In the genomic region with DNA sequence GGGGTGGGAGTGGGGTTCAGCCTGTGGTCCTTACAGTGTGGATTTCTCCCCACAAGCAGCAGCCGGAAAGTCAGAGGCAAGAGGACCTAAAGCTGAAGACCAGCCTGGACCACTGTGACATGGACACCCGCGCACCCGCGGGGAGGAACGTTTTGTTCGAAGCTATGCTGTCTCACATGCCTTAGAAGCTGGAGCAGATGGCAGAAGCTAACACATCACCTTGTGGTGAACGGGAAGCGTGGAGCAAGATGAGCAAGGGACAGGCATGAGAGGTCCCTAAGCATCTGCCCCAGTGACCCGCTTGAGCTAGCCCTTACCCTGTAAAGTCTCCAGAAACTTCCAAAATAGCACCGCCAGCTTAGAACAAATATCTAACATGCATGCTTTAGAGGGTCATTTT, we compare ENCODE assay signal across 27 mouse cellular contexts. TPM values are rescaled to one million over a fixed set of nuclear protein-coding genes. Genes with fewer than 3 reads are reported as not detected.
"Had no signal": no experiment of that assay in that cellular context is flagged by ENCODE, and none has a peak within 500 bp of the region (broad histone marks: within the 10 kb centered on the region; RNA-seq: fewer than 3 reads in every experiment).

No protein-coding gene starts in this region.

- H3K36me3 ChIP-seq: heart, embryonic 10.5 days; heart, embryonic 12.5 days; heart, embryonic 13.5 days; heart, embryonic 15.5 days; hindbrain, embryonic 10.5 days; hindbrain, embryonic 12.5 days; hindbrain, embryonic 13.5 days; hindbrain, embryonic 15.5 days; intestine, embryonic 15.5 days; kidney, embryonic 15.5 days had no signal

- DNase-seq: heart, postnatal 10 days; heart, postnatal 14 days; heart, postnatal 36 days; heart, postnatal 4 days; kidney, adult 18-20 months; kidney, adult 2 months; kidney, adult 8-10 months; kidney, adult 9 months; kidney, postnatal 10 days; kidney, postnatal 14 days; kidney, postnatal 25 days; kidney, postnatal 36 days; kidney, postnatal 4 days; layer of hippocampus, adult 9-11 months; layer of hippocampus, postnatal 36 days had no signal

- H3K4me3 ChIP-seq: heart, embryonic 10.5 days; heart, embryonic 12.5 days; heart, embryonic 13.5 days; heart, embryonic 15.5 days; hindbrain, embryonic 10.5 days; hindbrain, embryonic 12.5 days; hindbrain, embryonic 13.5 days; hindbrain, embryonic 15.5 days; intestine, embryonic 15.5 days; kidney, embryonic 15.5 days; layer of hippocampus, adult 2 months had no signal

- H3K9me3 ChIP-seq: heart, embryonic 10.5 days; heart, embryonic 12.5 days; heart, embryonic 13.5 days; heart, embryonic 15.5 days; hindbrain, embryonic 10.5 days; hindbrain, embryonic 12.5 days; hindbrain, embryonic 13.5 days; hindbrain, embryonic 15.5 days; intestine, embryonic 15.5 days; kidney, embryonic 15.5 days had no signal

- H3K27me3 ChIP-seq: heart, embryonic 12.5 days; heart, embryonic 13.5 days; heart, embryonic 15.5 days; hindbrain, embryonic 12.5 days; hindbrain, embryonic 15.5 days; intestine, embryonic 15.5 days; kidney, embryonic 15.5 days had no signal

- H3K4me1 ChIP-seq: heart, embryonic 10.5 days; heart, embryonic 12.5 days; heart, embryonic 13.5 days; heart, embryonic 15.5 days; intestine, embryonic 15.5 days; kidney, embryonic 15.5 days had no signal

RNA-seq across cellular contexts. Expression of a gene that starts 48.4 kb away (rescaled TPM):
- total RNA-seq: heart, postnatal 10 days; heart, postnatal 14 days; heart, postnatal 36 days; hematopoietic stem cell, adult 5-6 weeks had no signal
